In genomic region chr13:53511366-53511765, GRCm38 (mm10) we compare ENCODE assay signal across 26 mouse cellular contexts. TPM values are rescaled to one million over a fixed set of nuclear protein-coding genes. Genes with fewer than 3 reads are reported as not detected.
DNase-seq lines count a peak whose midpoint lies in the region; ATAC-seq and TF ChIP-seq lines count a peak whose summit lies in the region.
"Had no signal": no experiment of that assay in that cellular context is flagged by ENCODE, and none has a peak within 500 bp of the region (broad histone marks: within the 10 kb centered on the region; RNA-seq: fewer than 3 reads in every experiment).

No protein-coding gene starts in this region.

- TF ChIP-seq POLR2A in MEL (IDR thresholded peaks at IDR 0.05; ENCODE audit: control insufficient read depth in 1 of 2, insufficient read depth in 1 of 2, low read depth in 1 of 2, low read length in 2 of 2, poor library complexity in 1 of 2): no peak

- peak; percentile 50 for DNase-seq in 3134 (ENCODE audit: extremely low read depth, insufficient read length, low spot score)
- peak; percentile 80 for DNase-seq in 3T3-L1 (ENCODE audit: low read depth, low spot score)
- DNase-seq in MEL (ENCODE audit: low read depth, low spot score): peak; percentile 1
- peak; percentile 54 for DNase-seq in NIH3T3 (ENCODE audit: low read depth)
- no peak for DNase-seq in cerebellum, postnatal 4 days (ENCODE audit: low spot score in 2 of 2)
- DNase-seq: adrenal gland, adult 8-10 months; adrenal gland, postnatal 14 days; adrenal gland, postnatal 36 days; B cell, adult 2 months; cerebellum, adult 11-12 months; cerebellum, adult 2 months; cerebellum, adult 9-10 months; cerebellum, postnatal 10 days; cerebellum, postnatal 25 days; embryo, embryonic 11 days; forebrain, postnatal 0 days had no signal

- H3K36me3 ChIP-seq in MEL (ENCODE audit: control insufficient read depth in 1 of 2, insufficient read depth in 2 of 2, low read length in 2 of 2): no peaks in the 10 kb centered on the region
- H3K36me3 ChIP-seq: embryonic facial prominence, embryonic 13.5 days; embryonic facial prominence, embryonic 15.5 days; forebrain, embryonic 15.5 days; G1E had no signal

- no peaks in the 10 kb centered on the region for H3K79me2 ChIP-seq in MEL (ENCODE audit: control insufficient read depth, insufficient read depth, low read length, poor library complexity)

- H3K4me1 ChIP-seq in MEL (ENCODE audit: control insufficient read depth in 1 of 2, insufficient read depth in 2 of 2, low read length in 2 of 2): no peaks in the 10 kb centered on the region
- H3K4me1 ChIP-seq: embryonic facial prominence, embryonic 13.5 days; embryonic facial prominence, embryonic 15.5 days; forebrain, embryonic 13.5 days; forebrain, embryonic 15.5 days had no signal

- no peak overlapping the region for H3K9ac ChIP-seq in MEL (ENCODE audit: control insufficient read depth, low read depth, low read length, poor library complexity, severe bottlenecking)
- H3K9ac ChIP-seq: embryonic facial prominence, embryonic 13.5 days; embryonic facial prominence, embryonic 15.5 days; forebrain, embryonic 13.5 days; forebrain, embryonic 15.5 days; forebrain, postnatal 0 days had no signal

- H3K4me3 ChIP-seq in MEL (ENCODE audit: control insufficient read depth in 1 of 2, insufficient read depth in 1 of 2, low read depth in 2 of 2, low read length in 2 of 2): no peak overlapping the region
- H3K4me3 ChIP-seq: embryonic facial prominence, embryonic 13.5 days; embryonic facial prominence, embryonic 15.5 days; forebrain, embryonic 13.5 days; forebrain, embryonic 15.5 days had no signal

- no peak for TF ChIP-seq EP300 in MEL (IDR thresholded peaks at IDR 0.05; ENCODE audit: low read depth in 1 of 2, low read length in 2 of 2)

- no peaks in the 10 kb centered on the region for H3K27me3 ChIP-seq in MEL (ENCODE audit: control insufficient read depth in 1 of 2, insufficient read depth in 2 of 2, low read length in 2 of 2)
- H3K27me3 ChIP-seq: CH12.LX; embryonic facial prominence, embryonic 13.5 days; embryonic facial prominence, embryonic 15.5 days; forebrain, embryonic 15.5 days had no signal

- TF ChIP-seq CTCF in MEL (IDR thresholded peaks at IDR 0.05 in 2 of 3, conservative IDR thresholded peaks at IDR 0.05 in 1 of 3; ENCODE audit: control insufficient read depth in 1 of 3, insufficient read depth in 1 of 3, low read depth in 2 of 3, low read length in 3 of 3, poor library complexity in 1 of 3, severe bottlenecking in 1 of 3): no peak

- ATAC-seq in erythroblast, adult 5-6 weeks (replicated peaks; ENCODE audit: low FRiP score, poor library complexity, severe bottlenecking): no peak
- ATAC-seq in activated CD4-positive, CD25-positive, alpha-beta regulatory T cell, adult 4 months: no peak
- ATAC-seq: CD4-positive, CD25-positive, alpha-beta regulatory T cell, adult 4 months; forebrain, embryonic 13.5 days; forebrain, embryonic 15.5 days; forebrain, postnatal 0 days had no signal

- no peaks in the 10 kb centered on the region for H3K9me3 ChIP-seq in MEL (replicated peaks; ENCODE audit: insufficient read depth, low read length)
- H3K9me3 ChIP-seq: embryonic facial prominence, embryonic 15.5 days had no signal

- TF ChIP-seq RAD21 in MEL (IDR thresholded peaks at IDR 0.05; ENCODE audit: low read depth, low read length): no peak

- H3K27ac ChIP-seq in MEL (ENCODE audit: control insufficient read depth, low read depth, low read length): no peak overlapping the region
- H3K27ac ChIP-seq: embryonic facial prominence, embryonic 13.5 days; embryonic facial prominence, embryonic 15.5 days; forebrain, embryonic 13.5 days; forebrain, embryonic 15.5 days had no signal

TF ChIP-seq in MEL, 35 proteins besides CTCF, POLR2A, EP300 and RAD21:
- TF ChIP-seq MEF2A (IDR thresholded peaks at IDR 0.05; ENCODE audit: extremely low read depth, insufficient replicate concordance, low read depth, low read length, poor library complexity, severe bottlenecking) (no peak), KAT2A (conservative IDR thresholded peaks at IDR 0.05; ENCODE audit: low read depth, low read length) (no peak), BHLHE40 (IDR thresholded peaks at IDR 0.05; ENCODE audit: borderline replicate concordance, low read depth, low read length) (no peak), UBTF (IDR thresholded peaks at IDR 0.05; ENCODE audit: borderline replicate concordance, insufficient read depth, low read depth, low read length) (no peak), ELF1 (IDR thresholded peaks at IDR 0.05; ENCODE audit: low read depth, low read length) (no peak), GABPA (IDR thresholded peaks at IDR 0.05; ENCODE audit: low read depth, low read length) (no peak), MXI1 (IDR thresholded peaks at IDR 0.05; ENCODE audit: low read depth, low read length) (no peak), HCFC1 (IDR thresholded peaks at IDR 0.05; ENCODE audit: low read depth, low read length) (no peak), GATA1 (IDR thresholded peaks at IDR 0.05; ENCODE audit: low read depth, low read length) (no peak), POLR2AphosphoS2 (IDR thresholded peaks at IDR 0.05; ENCODE audit: low read length) (no peak), E2F4 (IDR thresholded peaks at IDR 0.05; ENCODE audit: borderline replicate concordance, low read depth, low read length) (no peak), USF1 (IDR thresholded peaks at IDR 0.05; ENCODE audit: low read depth, low read length) (no peak), POLR2AphosphoS5 (IDR thresholded peaks at IDR 0.05; ENCODE audit: borderline replicate concordance, low read depth, low read length) (no peak), NRF1 (IDR thresholded peaks at IDR 0.05; ENCODE audit: insufficient read depth, low read depth, low read length, poor library complexity, severe bottlenecking) (no peak), TAL1 (IDR thresholded peaks at IDR 0.05; ENCODE audit: low read length) (no peak), CHD2 (IDR thresholded peaks at IDR 0.05; ENCODE audit: low read length) (no peak), SIN3A (IDR thresholded peaks at IDR 0.05; ENCODE audit: low read length) (no peak), MAZ (IDR thresholded peaks at IDR 0.05; ENCODE audit: low read depth, low read length) (no peak)

RNA-seq across cellular contexts. Expression of gene Msx2, which starts 38.5 kb away (rescaled TPM):
- not detected in 2 replicates for total RNA-seq in MEL (2012; rRNA removed)
- not detected for polyA plus RNA-seq in MEL (2012; ENCODE audit: insufficient read depth in 1 of 2, insufficient read length in 2 of 2, low read depth in 1 of 2, low replicate concordance in 2 of 2, missing spikeins in 1 of 2)
- not detected in 2 replicates for total RNA-seq in erythroblast, adult 5-6 weeks (2015; ENCODE audit: low replicate concordance)
- not detected in 2 replicates for total RNA-seq in erythroblast, adult 5-6 weeks (2017; ENCODE audit: low replicate concordance)
- polyA plus RNA-seq in activated CD4-positive, CD25-positive, alpha-beta regulatory T cell, adult 4 months (2017; shearing (Covaris generic)): not detected
- total RNA-seq: CH12.LX; common myeloid progenitor, adult 5-6 weeks had no signal
- polyA plus RNA-seq: CD4-positive, CD25-positive, alpha-beta regulatory T cell, adult 4 months; G1E had no signal

Comparison
In these comparisons a context has a peak if more than half of its experiments do, and no peak if none do; other contexts are left out.
1. DNase-seq: peak in 3134 (single experiment), 3T3-L1 (single experiment), MEL (single experiment) and NIH3T3 (single experiment); none in cerebellum, postnatal 4 days (0 of 2).